Mouse (Mus musculus): ENCODE results near the gene Lrrc1. TPM values are rescaled to one million over a fixed set of nuclear protein-coding genes. Genes with fewer than 3 reads are reported as not detected.

Lrrc1 gene
- polyA plus RNA-seq, 1 experiment from 2014 or later = 27.4 TPM

- in situ Hi-C loops (cut with MboI; ENCODE audit: low pct_unique_long_range_greater_than_20kb) = no loop called here
- no peaks in the 10 kb centered on the region for H3K27me3 ChIP-seq
- ChIA-PET CTCF (no interaction called here), POLR2A (no interaction called here)
- DNase-seq (ENCODE audit: low read depth, low spot score) (no peak), ATAC-seq (no peak)
- no peak for TF ChIP-seq CTCF (IDR thresholded peaks at IDR 0.05)
Measured at GRCm38 (mm10) chr9:77450447-77450846, 94.2 kb downstream of the Lrrc1 start.

DNA sequence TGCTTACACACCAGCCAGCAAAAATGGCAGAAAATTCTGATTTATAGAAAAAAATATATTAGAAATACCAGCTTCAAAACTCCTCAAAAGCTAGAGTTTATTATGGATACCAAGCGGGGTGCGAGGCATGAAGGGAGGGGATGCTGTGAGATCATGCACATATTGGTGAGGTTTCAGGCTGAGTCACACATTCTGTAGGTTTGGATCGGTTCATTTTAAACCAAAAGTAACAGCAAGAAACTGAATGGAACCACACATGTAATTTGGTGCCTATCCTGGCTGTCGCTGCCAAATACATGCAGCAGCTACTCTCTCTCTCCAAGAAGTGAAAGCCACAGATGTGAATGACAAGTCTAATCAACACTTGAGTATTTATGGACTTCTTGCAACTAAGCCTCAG lies 99.8 kb downstream of the Lrrc1 start:
- H3K27me3 ChIP-seq = no peaks in the 10 kb centered on the region
- in situ Hi-C loops (cut with MboI; ENCODE audit: low pct_unique_long_range_greater_than_20kb) = no loop called here
- ATAC-seq (no peak), DNase-seq (ENCODE audit: low read depth, low spot score) (no peak)
- no peak for TF ChIP-seq CTCF (IDR thresholded peaks at IDR 0.05)
- CTCF ChIA-PET = interaction anchor here (0.6 to 1.4 kb wide), 3 partner anchors 10 to 27 kb away, joined by 3 read pairs; no protein-coding TSS in a partner anchor
- POLR2A ChIA-PET = no interaction called here

- ATAC-seq (no peak), DNase-seq (ENCODE audit: low read depth, low spot score) (no peak)
- ChIA-PET CTCF (no interaction called here), POLR2A (no interaction called here)
- in situ Hi-C loops (cut with MboI; ENCODE audit: low pct_unique_long_range_greater_than_20kb) = no loop called here
- H3K27me3 ChIP-seq = no peaks in the 10 kb centered on the region
- no peak for TF ChIP-seq CTCF (IDR thresholded peaks at IDR 0.05)
Measured at GRCm38 (mm10) chr9:77439371-77439770, 105.3 kb downstream of the Lrrc1 start.

- in situ Hi-C loops (cut with MboI; ENCODE audit: low pct_unique_long_range_greater_than_20kb) = no loop called here
Measured at GRCm38 (mm10) chr9:77438836-77439271, 105.8 kb downstream of the Lrrc1 start.

DNA sequence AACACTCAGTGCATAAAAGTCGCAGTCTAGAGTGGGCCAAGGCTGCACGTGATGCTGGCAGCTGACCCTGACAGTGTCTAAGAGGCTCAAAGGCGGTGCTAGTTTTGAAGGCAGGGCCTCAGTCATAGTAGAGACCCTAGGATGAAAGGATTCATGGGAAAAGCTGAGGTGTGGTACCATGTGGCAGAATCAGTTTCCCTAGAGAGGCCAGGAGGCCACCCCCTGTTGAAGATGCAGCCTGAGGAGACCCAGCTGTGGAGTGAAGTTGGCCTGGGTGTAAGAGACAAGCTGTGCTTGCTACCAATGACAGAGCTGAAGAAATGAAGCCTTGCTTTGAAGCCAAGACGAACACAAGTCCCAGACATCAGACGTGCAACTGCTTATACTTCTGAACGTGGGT lies 107.5 kb downstream of the Lrrc1 start:
- in situ Hi-C loops (cut with MboI; ENCODE audit: low pct_unique_long_range_greater_than_20kb) = no loop called here
- ChIA-PET CTCF (interaction anchor here (2.2 kb wide), 2 partner anchors 16 to 160 kb away, joined by 5 to 7 read pairs; no protein-coding TSS in a partner anchor), POLR2A (no interaction called here)
- no peak for DNase-seq (ENCODE audit: low read depth, low spot score)
- no peak for TF ChIP-seq CTCF (IDR thresholded peaks at IDR 0.05)
- ATAC-seq = no peak
- H3K27me3 ChIP-seq = no peaks in the 10 kb centered on the region

More at GRCm38 (mm10) chr9:77438836-77439271, 105.8 kb downstream of the Lrrc1 start:
- ChIA-PET POLR2A (no interaction called here), CTCF (interaction anchor here (0.6 kb wide), 1 partner anchor 242 kb away, joined by 3 read pairs; no protein-coding TSS in a partner anchor)
- no peak for TF ChIP-seq CTCF (IDR thresholded peaks at IDR 0.05)
- no peak for DNase-seq (ENCODE audit: low read depth, low spot score)
- no peaks in the 10 kb centered on the region for H3K27me3 ChIP-seq
- ATAC-seq = no peak

- ATAC-seq = no peak
- in situ Hi-C loops (cut with MboI; ENCODE audit: low pct_unique_long_range_greater_than_20kb) = no loop called here
- POLR2A ChIA-PET = no interaction called here
Measured at GRCm38 (mm10) chr9:77434965-77435364, 109.7 kb downstream of the Lrrc1 start.

DNA sequence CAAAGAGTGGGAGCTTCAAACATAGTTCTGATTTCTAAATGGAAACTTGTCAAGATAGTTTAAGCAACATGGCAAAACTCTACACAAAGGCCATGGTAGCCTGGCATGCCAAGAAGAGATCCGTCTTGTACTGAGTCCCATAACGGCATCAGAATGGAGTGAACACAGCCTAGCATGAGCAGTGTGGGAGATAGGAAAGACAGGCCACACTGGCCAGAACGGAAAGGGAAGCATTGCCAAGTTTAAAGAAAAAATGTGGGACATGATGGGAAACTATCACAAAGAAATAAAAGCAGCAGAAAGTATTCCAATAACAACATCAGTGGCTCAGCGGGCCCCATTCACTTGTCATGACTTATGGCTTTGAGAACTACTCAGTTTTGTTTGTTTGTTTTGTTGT lies 111.2 kb downstream of the Lrrc1 start:
- ChIA-PET POLR2A (no interaction called here), CTCF (interaction anchor here (1.2 kb wide), 1 partner anchor 16 kb away, joined by 3 read pairs; no protein-coding TSS in a partner anchor)
- ATAC-seq (no peak), DNase-seq (ENCODE audit: low read depth, low spot score) (no peak)
- in situ Hi-C loops (cut with MboI; ENCODE audit: low pct_unique_long_range_greater_than_20kb) = no loop called here
- H3K27me3 ChIP-seq = no peaks in the 10 kb centered on the region
- no peak for TF ChIP-seq CTCF (IDR thresholded peaks at IDR 0.05)

More at GRCm38 (mm10) chr9:77434965-77435364, 109.7 kb downstream of the Lrrc1 start:
- H3K27me3 ChIP-seq = no peaks in the 10 kb centered on the region
- no peak for DNase-seq (ENCODE audit: low read depth, low spot score)
- TF ChIP-seq CTCF (IDR thresholded peaks at IDR 0.05) = no peak
- CTCF ChIA-PET = interaction anchor here (2.2 kb wide), 1 partner anchor 162 kb away, joined by 5 read pairs; no protein-coding TSS in a partner anchor

DNA sequence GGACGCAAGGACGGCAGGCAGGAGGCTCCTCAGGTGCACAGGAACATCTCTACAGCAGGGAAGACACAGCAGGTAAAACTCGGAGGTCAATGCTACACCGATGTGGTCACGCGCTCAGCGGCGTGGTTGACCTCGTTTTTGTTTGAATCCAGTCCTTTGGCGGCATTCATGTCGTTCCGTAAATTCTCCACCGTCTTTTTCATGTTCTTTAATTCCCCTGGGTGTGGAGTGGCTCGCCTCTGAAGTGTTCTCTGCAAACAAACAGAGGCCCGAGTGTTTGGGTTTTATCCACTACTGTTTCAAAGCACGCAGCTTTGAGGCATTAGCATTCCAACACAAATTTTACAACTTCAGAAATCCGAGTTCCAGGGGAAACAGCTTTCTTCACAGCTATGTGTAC lies 112.6 kb downstream of the Lrrc1 start:
- in situ Hi-C loops (cut with MboI; ENCODE audit: low pct_unique_long_range_greater_than_20kb) = no loop called here
- ChIA-PET POLR2A (no interaction called here), CTCF (interaction anchor here (0.7 to 1.2 kb wide), 2 partner anchors 11 to 17 kb away, joined by 3 read pairs; no protein-coding TSS in a partner anchor)
- H3K27me3 ChIP-seq = no peaks in the 10 kb centered on the region
- no peak for ATAC-seq
- DNase-seq (ENCODE audit: low read depth, low spot score) = no peak
- no peak for TF ChIP-seq CTCF (IDR thresholded peaks at IDR 0.05)

GRCm38 (mm10) chr9:77430413-77431087 lies 114.1 kb downstream of the Lrrc1 start:
- in situ Hi-C loops (cut with MboI; ENCODE audit: low pct_unique_long_range_greater_than_20kb) = no loop called here
- DNase-seq (ENCODE audit: low read depth, low spot score) (no peak), ATAC-seq (no peak)
- TF ChIP-seq CTCF (IDR thresholded peaks at IDR 0.05) = no peak
- CTCF ChIA-PET = interaction anchor here (1.3 kb wide), 1 partner anchor 25 kb away, joined by 4 read pairs; no protein-coding TSS in a partner anchor
- POLR2A ChIA-PET = no interaction called here
- no peaks in the 10 kb centered on the region for H3K27me3 ChIP-seq

GRCm38 (mm10) chr9:77429230-77430015 lies 115.2 kb downstream of the Lrrc1 start:
- DNase-seq (ENCODE audit: low read depth, low spot score) (no peak), ATAC-seq (no peak)
- ChIA-PET POLR2A (no interaction called here), CTCF (no interaction called here)
- no peak for TF ChIP-seq CTCF (IDR thresholded peaks at IDR 0.05)
- in situ Hi-C loops (cut with MboI; ENCODE audit: low pct_unique_long_range_greater_than_20kb) = no loop called here
- H3K27me3 ChIP-seq = no peaks in the 10 kb centered on the region

DNA sequence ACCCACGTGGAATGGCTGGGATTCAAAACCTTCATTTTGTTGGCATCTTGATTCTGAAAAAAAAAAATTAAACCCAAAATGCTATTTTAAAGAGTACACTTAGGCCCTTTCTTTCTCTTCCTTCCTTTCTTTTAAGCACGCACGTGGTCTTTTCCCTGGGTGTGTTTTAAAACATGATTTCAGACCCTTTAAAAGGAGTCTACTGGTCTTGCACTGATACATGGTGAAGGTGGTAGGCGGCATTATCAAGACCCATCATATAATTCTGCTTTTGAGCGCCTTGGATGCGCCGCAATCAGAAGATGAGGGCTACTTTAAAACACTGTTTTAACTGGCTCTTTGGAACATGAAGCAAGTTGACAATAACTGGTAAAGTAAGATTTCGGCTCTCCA lies 115.9 kb downstream of the Lrrc1 start:
- in situ Hi-C loops (cut with MboI; ENCODE audit: low pct_unique_long_range_greater_than_20kb) = no loop called here

More for the DNA sequence above, 115.9 kb downstream of the Lrrc1 start:
- ChIA-PET POLR2A (no interaction called here), CTCF (interaction anchor here (0.7 kb wide), 1 partner anchor 14 kb away, joined by 3 read pairs; no protein-coding TSS in a partner anchor)
- no peaks in the 10 kb centered on the region for H3K27me3 ChIP-seq
- DNase-seq (ENCODE audit: low read depth, low spot score) (no peak), ATAC-seq (no peak)
- TF ChIP-seq CTCF (IDR thresholded peaks at IDR 0.05) = no peak
